Mouse (Mus musculus) forebrain, embryonic 16.5 days (tissue): Measurements from ENCODE around the gene Kndc1. TPM values are rescaled to one million over a fixed set of nuclear protein-coding genes. Genes with fewer than 3 reads are reported as not detected.
A peak's percentile ranks its signal among the peaks of the same experiment; 100 is the strongest.

Source experiments
- ATAC-seq: fragments of 200-750 bp; cut with Nextera tagmentation; 2 replicates; pipeline ENCODE4 v1.8.0; 2017; ENCODE audit warnings: mild to moderate bottlenecking, moderate library complexity
- H3K27ac ChIP-seq: fragments of 300-500 bp; sonication (generic); 2 replicates; pipeline ENCODE4 v1.5.1; 2014; ENCODE audit warnings: low read length, control low read depth
- H3K27me3 ChIP-seq: fragments of 300-500 bp; sonication (generic); replicated peaks from 2 replicates; pipeline ENCODE4 v1.6.1; 2014; ENCODE audit warnings: low read length; ENCODE audit not compliant: control insufficient read depth, insufficient read depth
- H3K36me3 ChIP-seq: fragments of 300-500 bp; sonication (generic); 2 replicates; pipeline ENCODE4 v1.6.1; 2014; ENCODE audit not compliant: control insufficient read depth, insufficient read depth
- H3K4me1 ChIP-seq: fragments of 300-500 bp; sonication (generic); replicated peaks from 2 replicates; pipeline ENCODE4 v1.6.1; 2014; ENCODE audit warnings: low read length; ENCODE audit not compliant: control insufficient read depth, insufficient read depth
- H3K4me2 ChIP-seq: fragments of 300-500 bp; sonication (generic); 2 replicates; pipeline ENCODE4 v1.6.1; 2014; ENCODE audit warnings: mild to moderate bottlenecking, low read length, control low read depth
- H3K4me3 ChIP-seq: fragments of 300-500 bp; sonication (generic); replicated peaks from 2 replicates; pipeline ENCODE4 v1.5.1; 2014; ENCODE audit warnings: mild to moderate bottlenecking, low read length, control low read depth
- H3K9ac ChIP-seq: fragments of 300-500 bp; sonication (generic); replicated peaks from 2 replicates; pipeline ENCODE4 v1.6.1; 2014; ENCODE audit warnings: low read depth, low read length, control low read depth
- H3K9me3 ChIP-seq: fragments of 300-500 bp; sonication (generic); 2 replicates; pipeline ENCODE4 v1.6.1; 2016; ENCODE audit warnings: low read length; ENCODE audit not compliant: control insufficient read depth
- WGBS: fragments of 180-500 bp; shearing (Covaris S2); extraction: QIAGEN DNeasy Blood & Tissue Kit; methylation state at CpG from one replicate; pipeline ENCODE4 v1.1.7; 2014; 5-methylcytosine and 5-hydroxymethylcytosine counted together
- polyA plus RNA-seq: library from polyadenylated mRNA; unstranded; fragments of >200 nt; fragmentation: Nextera tagmentation; extraction: Ambion mirVana; gene quantifications from 2 replicates; pipeline ENCODE4 v1.2.1, GENCODE M21; 2015

Kndc1 gene
- polyA plus RNA-seq: 4.0 and 7.7 TPM in 2 replicates

- peak; percentile 80 for ATAC-seq
- Histone ChIP-seq H3K4me3 (peak within 1 kb of the TSS; percentile 57), H3K27me3 (peaks cover 17% of the 10 kb centered on the region), H3K4me1 (peaks cover 19% of the 10 kb centered on the region), H3K4me2 (peak within 1 kb of the TSS; percentile 87), H3K27ac (no peak within 1 kb of the TSS), H3K36me3 (no peaks in the 10 kb centered on the region), H3K9me3 (no peaks in the 10 kb centered on the region), H3K9ac (peak within 1 kb of the TSS; percentile 64)
- WGBS: under 1% methylated on average over 50 of the region's 50 CpGs
These were observed at the start of gene Kndc1 for GRCm38 (mm10) chr7:139894655-139895557. Gene Kndc1, plus strand, starts transcription at chr7:139894696.

DNA sequence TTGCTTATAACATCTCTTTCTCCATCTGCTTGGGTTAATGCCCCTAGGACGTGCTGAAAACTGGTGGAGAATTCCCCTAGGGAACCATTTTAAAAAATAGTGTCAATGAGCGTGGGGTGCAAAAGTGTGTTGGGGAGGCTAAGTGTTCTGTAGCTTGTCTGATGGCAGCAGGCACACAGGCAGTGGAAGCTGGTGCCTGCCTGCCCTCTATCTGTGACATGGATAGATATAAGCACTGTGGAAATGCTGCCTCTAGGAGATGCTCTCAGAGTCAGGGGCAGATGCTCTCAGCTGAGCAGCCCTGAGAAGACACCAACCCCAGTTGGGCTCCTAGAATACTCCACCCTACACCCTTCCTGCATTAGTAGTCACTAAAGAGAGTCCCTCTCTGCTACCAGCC lies 49.4 kb upstream of the Kndc1 start:
- H3K27me3 ChIP-seq: no peaks in the 10 kb centered on the region
- no peak overlapping the region for H3K27ac ChIP-seq
- no peaks in the 10 kb centered on the region for H3K36me3 ChIP-seq
- peaks cover 7% of the 10 kb centered on the region for H3K4me1 ChIP-seq
- WGBS: 85% methylated on average over 2 of the region's 2 CpGs
- no peaks in the 10 kb centered on the region for H3K9me3 ChIP-seq
- no peak overlapping the region for H3K9ac ChIP-seq
- no peak for ATAC-seq
- no peak overlapping the region for H3K4me2 ChIP-seq
- H3K4me3 ChIP-seq: no peak overlapping the region

GRCm38 (mm10) chr7:139850152-139850551 lies 44.3 kb upstream of the Kndc1 start:
- 5% methylated on average over 6 of the region's 6 CpGs for WGBS
- no peak overlapping the region for H3K4me2 ChIP-seq
- H3K27ac ChIP-seq: peak overlapping the region; percentile 76
- no peak overlapping the region for H3K9ac ChIP-seq
- H3K4me1 ChIP-seq: peaks cover 21% of the 10 kb centered on the region
- H3K9me3 ChIP-seq: no peaks in the 10 kb centered on the region
- no peaks in the 10 kb centered on the region for H3K27me3 ChIP-seq
- peak; percentile 76 for ATAC-seq
- H3K4me3 ChIP-seq: no peak overlapping the region
- H3K36me3 ChIP-seq: no peaks in the 10 kb centered on the region

DNA sequence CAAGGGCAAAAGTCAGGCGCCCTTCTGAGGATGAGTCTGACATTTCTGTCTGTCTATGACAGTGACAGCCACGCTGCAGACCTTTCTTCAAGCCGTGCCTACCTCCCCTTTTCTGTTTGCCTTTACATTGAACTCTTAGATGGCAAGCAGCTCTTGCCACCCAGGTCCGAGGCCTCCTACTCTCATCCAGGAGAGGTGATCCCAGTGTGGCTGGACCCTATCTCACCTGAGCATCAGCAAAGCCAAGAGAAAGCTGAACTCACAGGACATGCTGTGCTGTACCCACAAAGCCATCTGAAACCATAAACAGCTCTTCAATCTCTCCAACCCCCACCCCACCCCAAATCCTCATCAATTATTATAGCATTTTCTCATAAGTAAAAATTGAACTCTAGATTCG lies 43.8 kb upstream of the Kndc1 start:
- Histone ChIP-seq H3K36me3 (no peaks in the 10 kb centered on the region), H3K4me1 (peaks cover 21% of the 10 kb centered on the region), H3K4me2 (no peak overlapping the region), H3K27me3 (no peaks in the 10 kb centered on the region), H3K9ac (no peak overlapping the region), H3K27ac (peak overlapping the region; percentile 76), H3K4me3 (no peak overlapping the region), H3K9me3 (no peaks in the 10 kb centered on the region)
- ATAC-seq: peak; percentile 10; the same call in 1 of the 2 replicates
- 63% methylated on average over 5 of the region's 5 CpGs for WGBS

- Histone ChIP-seq H3K9ac (no peak overlapping the region), H3K4me1 (peaks cover 21% of the 10 kb centered on the region), H3K9me3 (no peaks in the 10 kb centered on the region), H3K4me2 (no peak overlapping the region), H3K4me3 (no peak overlapping the region), H3K27me3 (no peaks in the 10 kb centered on the region), H3K36me3 (no peaks in the 10 kb centered on the region), H3K27ac (peak overlapping the region; percentile 77)
- WGBS: 33% methylated on average over 6 of the region's 6 CpGs
- ATAC-seq: peak; percentile 82
These were observed 43.4 kb upstream of the Kndc1 start for GRCm38 (mm10) chr7:139851098-139851497.

- Histone ChIP-seq H3K27ac (no peak overlapping the region), H3K4me1 (peaks cover 12% of the 10 kb centered on the region), H3K4me3 (no peak overlapping the region), H3K9ac (no peak overlapping the region), H3K4me2 (no peak overlapping the region), H3K27me3 (no peaks in the 10 kb centered on the region), H3K9me3 (no peaks in the 10 kb centered on the region), H3K36me3 (no peaks in the 10 kb centered on the region)
- ATAC-seq: no peak
- 76% methylated on average over 11 of the region's 11 CpGs for WGBS
These were observed 39.2 kb upstream of the Kndc1 start for GRCm38 (mm10) chr7:139855261-139855660.

- H3K9ac ChIP-seq: no peak overlapping the region
- H3K36me3 ChIP-seq: no peaks in the 10 kb centered on the region
- WGBS: 22% methylated on average over 3 of the region's 3 CpGs
- no peak overlapping the region for H3K4me3 ChIP-seq
- ATAC-seq: no peak
- no peaks in the 10 kb centered on the region for H3K27me3 ChIP-seq
- no peak overlapping the region for H3K4me2 ChIP-seq
- no peaks in the 10 kb centered on the region for H3K4me1 ChIP-seq
- no peaks in the 10 kb centered on the region for H3K9me3 ChIP-seq
- H3K27ac ChIP-seq: no peak overlapping the region
These were observed 33.1 kb upstream of the Kndc1 start for GRCm38 (mm10) chr7:139861411-139861810.

DNA sequence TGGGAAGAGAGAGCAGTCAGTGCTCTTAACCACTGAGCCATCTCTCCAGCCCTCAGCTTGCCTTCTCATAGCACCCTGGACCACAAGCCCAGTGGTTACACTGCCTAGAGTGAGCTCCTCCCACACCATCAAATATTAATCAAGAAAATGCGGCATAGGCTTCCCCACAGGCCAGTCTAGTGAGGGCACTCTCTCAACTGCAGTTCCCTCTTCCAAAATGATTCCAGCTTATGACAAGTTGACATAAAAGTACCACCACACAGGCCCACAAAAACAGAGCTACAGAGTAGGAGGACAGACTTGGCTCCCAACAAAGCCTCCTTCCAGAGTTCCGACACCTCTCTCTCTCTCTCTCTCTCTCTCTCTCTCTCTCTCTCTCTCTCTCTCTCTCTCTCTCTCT lies 31.4 kb upstream of the Kndc1 start:
- H3K36me3 ChIP-seq: no peaks in the 10 kb centered on the region
- H3K27ac ChIP-seq: no peak overlapping the region
- H3K4me1 ChIP-seq: no peaks in the 10 kb centered on the region
- no peak overlapping the region for H3K4me2 ChIP-seq
- H3K4me3 ChIP-seq: no peak overlapping the region
- H3K27me3 ChIP-seq: no peaks in the 10 kb centered on the region
- WGBS: 78% methylated on average over 2 of the region's 2 CpGs
- no peaks in the 10 kb centered on the region for H3K9me3 ChIP-seq
- ATAC-seq: no peak
- no peak overlapping the region for H3K9ac ChIP-seq

DNA sequence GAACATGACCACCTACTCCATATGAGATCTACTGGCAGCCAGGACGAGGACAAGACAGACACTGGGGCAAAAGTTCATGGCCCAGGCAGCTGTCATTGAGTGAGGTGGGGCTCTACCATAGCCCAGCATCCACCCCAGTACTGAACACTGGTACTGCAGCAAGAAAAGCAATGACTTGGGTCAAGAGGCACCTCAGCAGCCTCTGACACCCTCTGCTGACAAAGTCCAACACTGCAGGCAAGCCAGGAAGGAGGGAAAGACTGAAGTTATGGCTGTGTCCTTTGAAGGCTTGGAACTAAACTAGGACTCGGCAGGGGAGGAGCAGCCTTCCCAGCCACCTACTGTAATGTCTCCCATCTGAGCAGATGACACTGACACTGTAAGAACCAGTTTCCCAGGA lies 30.2 kb upstream of the Kndc1 start:
- Histone ChIP-seq H3K4me3 (no peak overlapping the region), H3K9ac (no peak overlapping the region), H3K36me3 (no peaks in the 10 kb centered on the region), H3K4me2 (no peak overlapping the region), H3K4me1 (no peaks in the 10 kb centered on the region), H3K9me3 (no peaks in the 10 kb centered on the region), H3K27me3 (no peaks in the 10 kb centered on the region), H3K27ac (no peak overlapping the region)
- ATAC-seq: no peak
- WGBS: 74% methylated on average over 2 of the region's 2 CpGs
